Mouse (Mus musculus) limb, embryonic 14.5 days (tissue): Measurements from ENCODE around the gene Creld1. TPM values are rescaled to one million over a fixed set of nuclear protein-coding genes. Genes with fewer than 3 reads are reported as not detected.
A peak's percentile ranks its signal among the peaks of the same experiment; 100 is the strongest.

Experiments used
- ATAC-seq: fragments of 200-750 bp; cut with Nextera tagmentation; 2 replicates; pipeline ENCODE4 v1.8.0; 2017; ENCODE audit warnings: low read depth, moderate number of reproducible peaks, moderate TSS enrichment; ENCODE audit not compliant: low FRiP score
- DNase-seq: peaks from one replicate; pipeline ENCODE4 v3.0.0-alpha.2; 2015; ENCODE audit warnings: low spot score
- H3K27ac ChIP-seq: fragments of 300-500 bp; sonication (generic); replicated peaks from 2 replicates; pipeline ENCODE4 v1.5.1; 2014; ENCODE audit warnings: low read depth, mild to moderate bottlenecking, low read length, moderate library complexity, mixed read lengths
- H3K27me3 ChIP-seq: fragments of 300-500 bp; sonication (generic); 2 replicates; pipeline ENCODE4 v1.6.1; 2014; ENCODE audit warnings: low read length, mixed read lengths; ENCODE audit not compliant: control insufficient read depth, insufficient read depth
- H3K36me3 ChIP-seq: fragments of 300-500 bp; sonication (generic); 2 replicates; pipeline ENCODE4 v1.6.1; 2014; ENCODE audit warnings: mild to moderate bottlenecking, low read length, moderate library complexity, mixed read lengths; ENCODE audit not compliant: control insufficient read depth, insufficient read depth
- H3K4me1 ChIP-seq: fragments of 300-500 bp; sonication (generic); 2 replicates; pipeline ENCODE4 v1.6.1; 2014; ENCODE audit warnings: antibody characterized with exemption, low read length, mixed read lengths; ENCODE audit not compliant: control insufficient read depth, insufficient read depth
- H3K4me2 ChIP-seq: fragments of 300-500 bp; sonication (generic); replicated peaks from 2 replicates; pipeline ENCODE4 v1.6.1; 2014; ENCODE audit warnings: low read depth, mild to moderate bottlenecking, low read length, moderate library complexity; ENCODE audit not compliant: severe bottlenecking
- H3K4me3 ChIP-seq: fragments of 300-500 bp; sonication (generic); replicated peaks from 2 replicates; pipeline ENCODE4 v1.5.1; 2014; ENCODE audit warnings: low read length
- H3K9ac ChIP-seq: fragments of 300-500 bp; sonication (generic); 2 replicates; pipeline ENCODE4 v1.6.1; 2014; ENCODE audit warnings: mild to moderate bottlenecking, low read depth, low read length, moderate library complexity; ENCODE audit not compliant: severe bottlenecking
- H3K9me3 ChIP-seq: fragments of 300-500 bp; sonication (generic); 2 replicates; pipeline ENCODE4 v1.6.1; 2016; ENCODE audit warnings: low read length; ENCODE audit not compliant: control insufficient read depth
- POLR2A ChIP-seq: fragments of 200-500 bp; IDR thresholded peaks from 2 replicates; pipeline ENCODE4 v1.8.0; 2012; ENCODE audit warnings: inconsistent platforms, mild to moderate bottlenecking, moderate library complexity, borderline replicate concordance; ENCODE audit not compliant: insufficient read depth, insufficient read length; ENCODE audit errors: extremely low read depth
- WGBS: fragments of 180-500 bp; shearing (Covaris S2); extraction: QIAGEN DNeasy Blood & Tissue Kit; methylation state at CpG from one replicate; pipeline ENCODE4 v1.1.7; 2014; 5-methylcytosine and 5-hydroxymethylcytosine counted together
- polyA plus RNA-seq, 2 experiments: library from polyadenylated mRNA; depleted of rRNA in 1 of 2; stranded (reverse) in 1 of 2; unstranded in 1 of 2; fragments of >200 nt; fragmentation: Nextera tagmentation in 1 of 2; extraction: Ambion mirVana in 1 of 2; gene quantifications; 2 replicates each; pipeline versions ENCODE4 v1.2.1 to v1.2.3; 2012 to 2014

The Creld1 gene
- polyA plus RNA-seq, 2 experiments = 15.9 to 16.1 TPM

GRCm38 (mm10) chr6:113507130-113507529 lies 24.0 kb downstream of the Creld1 start:
- Histone ChIP-seq H3K27ac (no peak overlapping the region), H3K4me2 (no peak overlapping the region), H3K27me3 (no peaks in the 10 kb centered on the region), H3K36me3 (no peaks in the 10 kb centered on the region), H3K9ac (no peak overlapping the region), H3K4me1 (no peaks in the 10 kb centered on the region), H3K9me3 (no peaks in the 10 kb centered on the region), H3K4me3 (no peak overlapping the region)
- ATAC-seq = no peak
- no peak for DNase-seq
- TF ChIP-seq POLR2A = no peak

GRCm38 (mm10) chr6:113508272-113508946 lies 25.3 kb downstream of the Creld1 start:
- Histone ChIP-seq H3K4me2 (no peak overlapping the region), H3K4me1 (no peaks in the 10 kb centered on the region), H3K27me3 (no peaks in the 10 kb centered on the region), H3K36me3 (peaks cover 2% of the 10 kb centered on the region; the same call in 1 of the 2 replicates), H3K27ac (no peak overlapping the region), H3K9ac (no peak overlapping the region), H3K9me3 (no peaks in the 10 kb centered on the region), H3K4me3 (no peak overlapping the region)
- 66% methylated on average over 7 of the region's 7 CpGs for WGBS
- DNase-seq (peak; percentile 45), ATAC-seq (peak; percentile 81)
- no peak for TF ChIP-seq POLR2A

GRCm38 (mm10) chr6:113508947-113509280 lies 25.8 kb downstream of the Creld1 start:
- no peaks in the 10 kb centered on the region for H3K9me3 ChIP-seq
- H3K27me3 ChIP-seq = no peaks in the 10 kb centered on the region
- no peak overlapping the region for H3K4me2 ChIP-seq
- H3K9ac ChIP-seq = no peak overlapping the region
- H3K27ac ChIP-seq = no peak overlapping the region
- H3K4me3 ChIP-seq = no peak overlapping the region
- WGBS = 51% methylated on average over 5 of the region's 5 CpGs
- H3K36me3 ChIP-seq = peaks cover 7% of the 10 kb centered on the region
- no peak for TF ChIP-seq POLR2A
- no peaks in the 10 kb centered on the region for H3K4me1 ChIP-seq
- ATAC-seq (peak; percentile 79), DNase-seq (peak; percentile 38)

- Histone ChIP-seq H3K9ac (no peak overlapping the region), H3K9me3 (no peaks in the 10 kb centered on the region), H3K36me3 (peaks cover 56% of the 10 kb centered on the region), H3K4me1 (no peaks in the 10 kb centered on the region), H3K4me3 (no peak overlapping the region), H3K27me3 (no peaks in the 10 kb centered on the region), H3K4me2 (no peak overlapping the region), H3K27ac (no peak overlapping the region)
- WGBS = 90% methylated on average over 6 of the region's 6 CpGs
- ATAC-seq = no peak
- no peak for TF ChIP-seq POLR2A
- no peak for DNase-seq
Measured at GRCm38 (mm10) chr6:113513944-113514343, 30.8 kb downstream of the Creld1 start.

- Histone ChIP-seq H3K4me1 (no peaks in the 10 kb centered on the region), H3K27me3 (no peaks in the 10 kb centered on the region), H3K36me3 (peaks cover 62% of the 10 kb centered on the region), H3K27ac (no peak overlapping the region), H3K4me3 (no peak overlapping the region), H3K9me3 (no peaks in the 10 kb centered on the region), H3K4me2 (no peak overlapping the region), H3K9ac (no peak overlapping the region)
- no peak for DNase-seq
- no peak for TF ChIP-seq POLR2A
- ATAC-seq = no peak
- WGBS = 94% methylated on average over 3 of the region's 3 CpGs
Measured at GRCm38 (mm10) chr6:113514600-113514999, 31.5 kb downstream of the Creld1 start.

GRCm38 (mm10) chr6:113517434-113518080 lies 34.5 kb downstream of the Creld1 start:
- Histone ChIP-seq H3K4me1 (no peaks in the 10 kb centered on the region), H3K27ac (no peak overlapping the region), H3K27me3 (no peaks in the 10 kb centered on the region), H3K9me3 (no peaks in the 10 kb centered on the region), H3K4me3 (no peak overlapping the region), H3K9ac (no peak overlapping the region), H3K4me2 (no peak overlapping the region), H3K36me3 (peaks cover 89% of the 10 kb centered on the region)
- no peak for TF ChIP-seq POLR2A
- DNase-seq = no peak
- 91% methylated on average over 8 of the region's 8 CpGs for whole genome bisulfite sequencing
- no peak for ATAC-seq
